Mouse (Mus musculus): Measurements from ENCODE around the gene Antxr2. TPM values are rescaled to one million over a fixed set of nuclear protein-coding genes. Genes with fewer than 3 reads are reported as not detected.

Gene Antxr2
- polyA plus RNA-seq, 1 experiment = 0.02 TPM

- H3K9me3 ChIP-seq (ENCODE audit: control insufficient read depth, low read length) = 0 out of 2 replicates have a peak, but pooled peaks cover 4% of the 10 kb centered on the region
- H3K27me3 ChIP-seq (ENCODE audit: control insufficient read depth) = no peaks in the 10 kb centered on the region
- H3K4me1 ChIP-seq (ENCODE audit: control insufficient read depth) = no peaks in the 10 kb centered on the region
- H3K36me3 ChIP-seq (ENCODE audit: control insufficient read depth) = no peaks in the 10 kb centered on the region
- no peak overlapping the region for H3K4me3 ChIP-seq (replicated peaks)
- TF ChIP-seq GATA1 (IDR thresholded peaks at IDR 0.05; ENCODE audit: low read length) (no peak), TAL1 (IDR thresholded peaks at IDR 0.05; ENCODE audit: low read length) (no peak)
Observed at GRCm38 (mm10) chr5:97901096-97901495, 129.7 kb downstream of the Antxr2 start.

- no peaks in the 10 kb centered on the region for H3K4me1 ChIP-seq (ENCODE audit: control insufficient read depth)
- H3K27me3 ChIP-seq (ENCODE audit: control insufficient read depth) = no peaks in the 10 kb centered on the region
- TF ChIP-seq GATA1 (IDR thresholded peaks at IDR 0.05; ENCODE audit: low read length) (no peak), TAL1 (IDR thresholded peaks at IDR 0.05; ENCODE audit: low read length) (no peak)
- H3K9me3 ChIP-seq (ENCODE audit: control insufficient read depth, low read length) = peaks cover 4% of the 10 kb centered on the region; the same call in 1 of the 2 replicates
- H3K36me3 ChIP-seq (ENCODE audit: control insufficient read depth) = no peaks in the 10 kb centered on the region
- no peak overlapping the region for H3K4me3 ChIP-seq (replicated peaks)
Observed at GRCm38 (mm10) chr5:97899321-97899720, 131.5 kb downstream of the Antxr2 start.

GRCm38 (mm10) chr5:97885427-97885826 is 145.4 kb downstream of the Antxr2 start:
- Histone ChIP-seq H3K36me3 (ENCODE audit: control insufficient read depth) (no peaks in the 10 kb centered on the region), H3K9me3 (ENCODE audit: control insufficient read depth, low read length) (no peaks in the 10 kb centered on the region), H3K4me1 (ENCODE audit: control insufficient read depth) (no peaks in the 10 kb centered on the region), H3K4me3 (replicated peaks) (no peak overlapping the region), H3K27me3 (ENCODE audit: control insufficient read depth) (no peaks in the 10 kb centered on the region)
- no peak for TF ChIP-seq TAL1 (IDR thresholded peaks at IDR 0.05; ENCODE audit: low read length)
- no peak for TF ChIP-seq GATA1 (IDR thresholded peaks at IDR 0.05; ENCODE audit: low read length)

- no peak for TF ChIP-seq TAL1 (IDR thresholded peaks at IDR 0.05; ENCODE audit: low read length)
- Histone ChIP-seq H3K27me3 (ENCODE audit: control insufficient read depth) (no peaks in the 10 kb centered on the region), H3K9me3 (ENCODE audit: control insufficient read depth, low read length) (no peaks in the 10 kb centered on the region), H3K4me3 (replicated peaks) (no peak overlapping the region), H3K4me1 (ENCODE audit: control insufficient read depth) (no peaks in the 10 kb centered on the region), H3K36me3 (ENCODE audit: control insufficient read depth) (no peaks in the 10 kb centered on the region)
Observed at GRCm38 (mm10) chr5:97884110-97884509, 146.7 kb downstream of the Antxr2 start.

GRCm38 (mm10) chr5:97881421-97881820 is 149.4 kb downstream of the Antxr2 start:
- TF ChIP-seq GATA1 (IDR thresholded peaks at IDR 0.05; ENCODE audit: low read length) (no peak), TAL1 (IDR thresholded peaks at IDR 0.05; ENCODE audit: low read length) (no peak)
- Histone ChIP-seq H3K4me1 (ENCODE audit: control insufficient read depth) (no peaks in the 10 kb centered on the region), H3K36me3 (ENCODE audit: control insufficient read depth) (no peaks in the 10 kb centered on the region), H3K9me3 (ENCODE audit: control insufficient read depth, low read length) (no peaks in the 10 kb centered on the region), H3K27me3 (ENCODE audit: control insufficient read depth) (no peaks in the 10 kb centered on the region), H3K4me3 (replicated peaks) (no peak overlapping the region)

GRCm38 (mm10) chr5:97880115-97880514 is 150.7 kb downstream of the Antxr2 start:
- Histone ChIP-seq H3K9me3 (ENCODE audit: control insufficient read depth, low read length) (no peaks in the 10 kb centered on the region), H3K27me3 (ENCODE audit: control insufficient read depth) (no peaks in the 10 kb centered on the region), H3K4me3 (replicated peaks) (no peak overlapping the region), H3K36me3 (ENCODE audit: control insufficient read depth) (no peaks in the 10 kb centered on the region), H3K4me1 (ENCODE audit: control insufficient read depth) (no peaks in the 10 kb centered on the region)
- no peak for TF ChIP-seq GATA1 (IDR thresholded peaks at IDR 0.05; ENCODE audit: low read length)
- TF ChIP-seq TAL1 (IDR thresholded peaks at IDR 0.05; ENCODE audit: low read length) = no peak

GRCm38 (mm10) chr5:97878871-97879270 is 152.0 kb downstream of the Antxr2 start:
- Histone ChIP-seq H3K4me1 (ENCODE audit: control insufficient read depth) (no peaks in the 10 kb centered on the region), H3K36me3 (ENCODE audit: control insufficient read depth) (no peaks in the 10 kb centered on the region), H3K27me3 (ENCODE audit: control insufficient read depth) (no peaks in the 10 kb centered on the region), H3K4me3 (replicated peaks) (no peak overlapping the region), H3K9me3 (ENCODE audit: control insufficient read depth, low read length) (no peaks in the 10 kb centered on the region)
- TF ChIP-seq TAL1 (IDR thresholded peaks at IDR 0.05; ENCODE audit: low read length) (no peak), GATA1 (IDR thresholded peaks at IDR 0.05; ENCODE audit: low read length) (no peak)

GRCm38 (mm10) chr5:97878215-97878794 is 152.5 kb downstream of the Antxr2 start:
- TF ChIP-seq GATA1 (IDR thresholded peaks at IDR 0.05; ENCODE audit: low read length) (no peak), TAL1 (IDR thresholded peaks at IDR 0.05; ENCODE audit: low read length) (no peak)
- H3K4me3 ChIP-seq (replicated peaks) = no peak overlapping the region
- H3K36me3 ChIP-seq (ENCODE audit: control insufficient read depth) = no peaks in the 10 kb centered on the region
- no peaks in the 10 kb centered on the region for H3K4me1 ChIP-seq (ENCODE audit: control insufficient read depth)
- no peaks in the 10 kb centered on the region for H3K9me3 ChIP-seq (ENCODE audit: control insufficient read depth, low read length)
- no peaks in the 10 kb centered on the region for H3K27me3 ChIP-seq (ENCODE audit: control insufficient read depth)

GRCm38 (mm10) chr5:97876895-97877294 is 153.9 kb downstream of the Antxr2 start:
- Histone ChIP-seq H3K9me3 (ENCODE audit: control insufficient read depth, low read length) (no peaks in the 10 kb centered on the region), H3K36me3 (ENCODE audit: control insufficient read depth) (no peaks in the 10 kb centered on the region), H3K27me3 (ENCODE audit: control insufficient read depth) (no peaks in the 10 kb centered on the region), H3K4me1 (ENCODE audit: control insufficient read depth) (no peaks in the 10 kb centered on the region), H3K4me3 (replicated peaks) (no peak overlapping the region)
- TF ChIP-seq TAL1 (IDR thresholded peaks at IDR 0.05; ENCODE audit: low read length) = no peak
- no peak for TF ChIP-seq GATA1 (IDR thresholded peaks at IDR 0.05; ENCODE audit: low read length)

- no peaks in the 10 kb centered on the region for H3K9me3 ChIP-seq (ENCODE audit: control insufficient read depth, low read length)
Observed at GRCm38 (mm10) chr5:97867921-97868320, 162.9 kb downstream of the Antxr2 start.

More at GRCm38 (mm10) chr5:97867921-97868320, 162.9 kb downstream of the Antxr2 start:
- Histone ChIP-seq H3K36me3 (ENCODE audit: control insufficient read depth) (no peaks in the 10 kb centered on the region), H3K4me3 (replicated peaks) (no peak overlapping the region), H3K4me1 (ENCODE audit: control insufficient read depth) (no peaks in the 10 kb centered on the region), H3K27me3 (ENCODE audit: control insufficient read depth) (no peaks in the 10 kb centered on the region)
- TF ChIP-seq TAL1 (IDR thresholded peaks at IDR 0.05; ENCODE audit: low read length) (no peak), GATA1 (IDR thresholded peaks at IDR 0.05; ENCODE audit: low read length) (no peak)

Measured in erythroblast, embryonic 14.5 days (primary cell).